Mouse (Mus musculus) stomach, postnatal 0 days (tissue): ENCODE measurements around the gene Snx9.

Experiments used
- CTCF ChIP-seq: IDR thresholded peaks from 2 replicates; pipeline ENCODE4 v1.5.1; 2016; ENCODE audit warnings: antibody characterized with exemption, low read depth, mild to moderate bottlenecking, moderate library complexity
- EP300 ChIP-seq: optimal IDR thresholded peaks from 2 replicates; pipeline ENCODE3; 2016; ENCODE audit warnings: antibody characterized with exemption

GRCm38 (mm10) chr17:5802656-5802955 is 38.5 kb upstream of the Snx9 start:
- TF ChIP-seq CTCF = no peak
- no peak for TF ChIP-seq EP300
